Mouse (Mus musculus) embryonic stem cell, embryonic (primary cell): ENCODE results near the gene Rgl2.

ENCODE experiments used
- CTCF ChIA-PET, 4 experiments: fragments of 300-600 bp in 2 of 4; fragments of 350-600 bp in 2 of 4; sonication (Branson Sonifier 250); formaldehyde crosslinking; loops; one replicate each; lab custom pipeline; 2022; ENCODE audit warnings: inconsistent platforms in 2 of 4; lab: Charles Lee
- POLR2A ChIA-PET, 4 experiments: fragments of 300-600 bp in 2 of 4; fragments of 350-600 bp in 2 of 4; sonication (Branson Sonifier 250); formaldehyde crosslinking; loops; one replicate each; lab custom pipeline; 2022; ENCODE audit warnings: antibody characterized with exemption in 4 of 4, inconsistent platforms in 1 of 4; lab: Charles Lee

The Rgl2 gene

GRCm38 (mm10) chr17:33929371-33930279, at the start of gene Rgl2:
Rgl2 (plus strand) TSS chr17:33929543.
- POLR2A ChIA-PET: interaction anchor here in 3 of 4 experiments (0.6 to 20.4 kb wide), 29 partner anchors 8 to 169 kb away, joined by 3 to 528 read pairs (median 5); partner anchors contain the start of genes B3galt4 (in 3 of the 3), Rps18 (in 3 of the 3), Tapbp (in 3 of the 3) and Vps52 (in 3 of the 3)
- CTCF ChIA-PET: interaction anchor here in 1 of 4 experiments (0.6 to 2.4 kb wide), 4 partner anchors 11 to 409 kb away, joined by 3 to 6 read pairs (median 4); partner anchors contain the start of genes Rps18 and Vps52

GRCm38 (mm10) chr17:33884320-33884719, 45.0 kb upstream of the Rgl2 start:
- ChIA-PET CTCF (interaction anchor here in 1 of 4 experiments (1.4 kb wide), 1 partner anchor 41 kb away, joined by 4 read pairs; no protein-coding TSS in a partner anchor), POLR2A (interaction anchor here in 2 of 4 experiments (0.6 to 1.0 kb wide), 2 partner anchors 8 to 285 kb away, joined by 3 read pairs; no protein-coding TSS in a partner anchor)

GRCm38 (mm10) chr17:33887802-33888201, 41.5 kb upstream of the Rgl2 start:
- ChIA-PET POLR2A (interaction anchor here in 3 of 4 experiments (0.6 to 2.8 kb wide), 19 partner anchors 9 to 433 kb away, joined by 3 to 14 read pairs (median 4); partner anchors contain the start of genes Ndufa7 (in 2 of the 3), Rps28 (in 2 of the 3), Cd320 (in 1 of the 3) and Daxx (in 1 of the 3)), CTCF (interaction anchor here (0.6 to 1.4 kb wide), 5 partner anchors 36 to 335 kb away, joined by 3 to 6 read pairs (median 4); no protein-coding TSS in a partner anchor)

GRCm38 (mm10) chr17:33888230-33888629, 41.1 kb upstream of the Rgl2 start:
- ChIA-PET CTCF (interaction anchor here in 3 of 4 experiments (0.6 to 1.4 kb wide), 4 partner anchors 35 to 71 kb away, joined by 3 to 6 read pairs (median 4); no protein-coding TSS in a partner anchor), POLR2A (interaction anchor here in 3 of 4 experiments (0.6 to 2.8 kb wide), 20 partner anchors 9 to 432 kb away, joined by 3 to 14 read pairs (median 4); partner anchors contain the start of genes Ndufa7 (in 2 of the 3), Rps28 (in 2 of the 3), Cd320 (in 1 of the 3) and Daxx (in 1 of the 3))

- CTCF ChIA-PET: interaction anchor here in 2 of 4 experiments (0.6 to 3.4 kb wide), 7 partner anchors 13 to 129 kb away, joined by 3 to 24 read pairs (median 4); partner anchors contain the start of genes Daxx (in 1 of the 2), Rab11b (in 1 of the 2), Tapbp (in 1 of the 2) and Zbtb22 (in 1 of the 2)
- POLR2A ChIA-PET: interaction anchor here in 2 of 4 experiments (0.5 to 5.4 kb wide), 14 partner anchors 8 to 292 kb away, joined by 3 to 117 read pairs (median 6); partner anchors contain the start of genes Ndufa7 (in 2 of the 2), Rps28 (in 2 of the 2), B3galt4 (in 1 of the 2) and Daxx (in 1 of the 2)
Measured at GRCm38 (mm10) chr17:33889941-33890532, 39.3 kb upstream of the Rgl2 start.

- ChIA-PET POLR2A (interaction anchor here in 2 of 4 experiments (0.5 to 6.2 kb wide), 15 partner anchors 8 to 293 kb away, joined by 3 to 117 read pairs (median 6); partner anchors contain the start of genes Ndufa7 (in 2 of the 2), Rps18 (in 2 of the 2), Rps28 (in 2 of the 2) and Vps52 (in 2 of the 2)), CTCF (interaction anchor here in 3 of 4 experiments (0.6 to 4.7 kb wide), 9 partner anchors 12 to 130 kb away, joined by 3 to 31 read pairs (median 4); partner anchors contain the start of genes Daxx (in 1 of the 3), Rab11b (in 1 of the 3), Tapbp (in 1 of the 3) and Zbtb22 (in 1 of the 3))
Measured at GRCm38 (mm10) chr17:33890533-33891059, 38.7 kb upstream of the Rgl2 start, which contains the start of gene Kifc1. Kifc1 (minus strand) TSS chr17:33890661.

- POLR2A ChIA-PET: interaction anchor here in 3 of 4 experiments (0.7 to 6.2 kb wide), 18 partner anchors 9 to 711 kb away, joined by 3 to 117 read pairs (median 6); partner anchors contain the start of genes Daxx (in 2 of the 3), Ndufa7 (in 2 of the 3), Rab11b (in 2 of the 3) and Rps18 (in 2 of the 3)
- CTCF ChIA-PET: interaction anchor here (0.7 to 4.7 kb wide), 11 partner anchors 12 to 131 kb away, joined by 4 to 31 read pairs (median 9); partner anchors contain the start of genes Tapbp (in 2 of the 4), Zbtb22 (in 2 of the 4), Rab11b (in 1 of the 4) and Vps52 (in 1 of the 4)
Measured at GRCm38 (mm10) chr17:33891357-33891756, 38.0 kb upstream of the Rgl2 start.

- ChIA-PET CTCF (interaction anchor here (0.6 to 4.7 kb wide), 24 partner anchors 11 to 1083 kb away, joined by 3 to 31 read pairs (median 6); partner anchors contain the start of genes Daxx (in 2 of the 4), Tapbp (in 2 of the 4), Zbtb22 (in 2 of the 4) and Cd320 (in 1 of the 4)), POLR2A (interaction anchor here (0.5 to 11.0 kb wide), 54 partner anchors 8 to 711 kb away, joined by 3 to 258 read pairs (median 4); partner anchors contain the start of genes B3galt4 (in 3 of the 4), Daxx (in 3 of the 4), Ndufa7 (in 3 of the 4) and Rps28 (in 3 of the 4))
Measured at GRCm38 (mm10) chr17:33891892-33892291, 37.5 kb upstream of the Rgl2 start.

- ChIA-PET CTCF (interaction anchor here (0.6 to 4.7 kb wide), 24 partner anchors 10 to 1084 kb away, joined by 3 to 31 read pairs (median 6); partner anchors contain the start of genes Daxx (in 2 of the 4), Tapbp (in 2 of the 4), Zbtb22 (in 2 of the 4) and B3galt4 (in 1 of the 4)), POLR2A (interaction anchor here (0.5 to 11.0 kb wide), 62 partner anchors 8 to 229 kb away, joined by 3 to 258 read pairs (median 4); partner anchors contain the start of genes Daxx (in 4 of the 4), B3galt4 (in 3 of the 4), Ndufa7 (in 3 of the 4) and Rps28 (in 3 of the 4))
Measured at GRCm38 (mm10) chr17:33892429-33892828, 36.9 kb upstream of the Rgl2 start.

- ChIA-PET POLR2A (interaction anchor here (0.7 to 11.0 kb wide), 55 partner anchors 9 to 229 kb away, joined by 3 to 258 read pairs (median 4); partner anchors contain the start of genes Daxx (in 4 of the 4), B3galt4 (in 3 of the 4), Tapbp (in 3 of the 4) and Zbtb22 (in 3 of the 4)), CTCF (interaction anchor here (0.6 to 4.7 kb wide), 19 partner anchors 10 to 891 kb away, joined by 3 to 31 read pairs (median 6); partner anchors contain the start of genes Daxx (in 2 of the 4), Tapbp (in 2 of the 4), Zbtb22 (in 2 of the 4) and B3galt4 (in 1 of the 4))
Measured at GRCm38 (mm10) chr17:33893011-33893410, 36.3 kb upstream of the Rgl2 start.

- ChIA-PET CTCF (interaction anchor here in 3 of 4 experiments (0.7 to 3.7 kb wide), 13 partner anchors 12 to 72 kb away, joined by 3 to 29 read pairs (median 9); partner anchors contain the start of genes Tapbp (in 2 of the 3), Zbtb22 (in 2 of the 3), Cd320 (in 1 of the 3) and Daxx (in 1 of the 3)), POLR2A (interaction anchor here (0.6 to 11.0 kb wide), 15 partner anchors 9 to 54 kb away, joined by 3 to 258 read pairs (median 4); partner anchors contain the start of genes Daxx (in 2 of the 4), Tapbp (in 2 of the 4), Zbtb22 (in 2 of the 4) and B3galt4 (in 1 of the 4))
Measured at GRCm38 (mm10) chr17:33897114-33897794, 32.1 kb upstream of the Rgl2 start.

- ChIA-PET POLR2A (interaction anchor here (0.6 to 11.0 kb wide), 16 partner anchors 10 to 73 kb away, joined by 3 to 258 read pairs (median 5); partner anchors contain the start of genes Tapbp (in 4 of the 4), Zbtb22 (in 4 of the 4), Daxx (in 3 of the 4) and B3galt4 (in 1 of the 4)), CTCF (interaction anchor here in 3 of 4 experiments (0.6 to 3.7 kb wide), 11 partner anchors 11 to 86 kb away, joined by 3 to 29 read pairs (median 9); partner anchors contain the start of genes Tapbp (in 2 of the 3), Zbtb22 (in 2 of the 3), B3galt4 (in 1 of the 3) and Daxx (in 1 of the 3))
Measured at GRCm38 (mm10) chr17:33898193-33898592, 31.1 kb upstream of the Rgl2 start.

GRCm38 (mm10) chr17:33899642-33900041, 29.7 kb upstream of the Rgl2 start:
- ChIA-PET CTCF (interaction anchor here in 3 of 4 experiments (0.7 to 3.7 kb wide), 7 partner anchors 11 to 31 kb away, joined by 3 to 29 read pairs (median 3); partner anchors contain the start of genes Tapbp (in 2 of the 3) and Zbtb22 (in 2 of the 3)), POLR2A (interaction anchor here in 3 of 4 experiments (0.6 to 11.0 kb wide), 16 partner anchors 7 to 81 kb away, joined by 3 to 258 read pairs (median 6); partner anchors contain the start of genes Daxx (in 3 of the 3), Tapbp (in 2 of the 3), Zbtb22 (in 2 of the 3) and B3galt4 (in 1 of the 3))
